Mouse (Mus musculus): ENCODE measurements around the gene Limk2. TPM values are rescaled to one million over a fixed set of nuclear protein-coding genes. Genes with fewer than 3 reads are reported as not detected.

Limk2 gene
- total RNA-seq, 1 experiment from 2014 or later = 18.0 TPM

DNA sequence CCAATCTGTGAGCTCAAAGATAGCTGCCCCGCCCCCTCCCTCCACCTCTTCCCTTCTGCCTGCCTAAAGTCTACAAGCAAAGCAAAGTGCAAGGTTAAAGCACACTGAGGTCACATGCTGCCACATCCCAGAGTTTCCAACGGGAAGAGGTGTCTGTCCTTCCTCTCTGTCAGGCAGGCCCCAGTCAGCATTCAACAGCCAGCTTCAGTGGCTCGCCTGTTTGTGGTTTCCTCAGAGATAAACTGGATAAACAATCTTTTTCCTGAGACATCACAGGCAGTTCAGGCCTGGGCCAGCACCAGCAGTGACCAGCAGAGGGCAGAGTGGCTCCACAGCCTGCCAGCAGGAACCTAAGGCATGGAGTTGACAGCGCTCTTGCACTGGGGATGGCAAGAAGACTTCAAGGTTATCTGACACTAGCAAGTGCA lies 22.0 kb downstream of the Limk2 start:
- peak; percentile 93 to 98 for ATAC-seq (replicated peaks in 1 of 2; ENCODE audit: insufficient read depth in 1 of 2, low FRiP score in 2 of 2, low TSS enrichment in 1 of 2, low read depth in 1 of 2, poor library complexity in 2 of 2, severe bottlenecking in 2 of 2)

DNA sequence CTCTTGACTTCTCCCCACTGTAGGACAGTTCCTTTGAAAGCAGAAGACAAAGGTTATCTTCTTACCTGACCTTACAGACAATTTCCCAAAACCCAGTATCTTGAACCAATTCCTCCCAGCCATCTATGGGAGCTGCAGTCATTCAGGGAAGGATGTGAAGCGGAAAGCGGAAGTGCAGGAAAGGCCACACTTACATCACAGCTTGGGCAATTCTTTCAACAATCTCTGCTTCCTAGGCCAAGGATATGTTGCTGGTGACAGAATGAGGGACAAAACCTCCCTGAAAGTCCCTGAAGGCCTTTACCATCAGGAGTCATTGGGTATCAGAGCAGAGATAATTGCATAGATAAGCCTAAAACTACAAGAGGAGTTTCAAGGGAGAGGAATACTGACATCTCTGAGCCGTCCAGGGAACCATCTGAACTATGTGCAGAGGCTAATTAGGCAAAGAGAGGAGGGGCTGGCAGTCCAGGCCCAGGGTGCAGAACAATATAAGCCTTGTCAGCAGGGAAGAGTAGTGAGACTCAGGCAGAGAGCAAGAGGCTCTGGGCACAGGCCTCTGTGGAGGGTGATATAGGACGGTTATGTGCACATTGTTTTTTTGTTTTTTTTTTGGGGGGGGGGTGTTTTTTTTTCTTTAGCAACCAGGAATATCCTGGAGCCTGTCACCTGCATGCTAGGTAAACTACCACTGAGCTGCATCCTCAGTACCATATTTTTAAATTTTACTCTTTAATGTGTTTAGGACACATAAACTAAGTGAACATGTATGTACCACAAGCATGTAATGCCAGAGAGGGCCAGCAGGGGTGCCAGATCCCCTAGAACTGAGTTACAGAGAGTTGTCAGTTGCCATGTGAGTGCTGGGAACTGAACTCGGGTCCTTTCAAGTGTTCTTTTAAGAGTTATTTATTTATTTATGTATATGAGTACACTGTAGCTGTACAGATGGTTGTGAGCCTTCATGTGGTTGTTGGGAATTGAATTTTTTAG lies 26.1 kb downstream of the Limk2 start:
- no peak; a peak in 1 of 4 replicates for ATAC-seq (replicated peaks in 1 of 2; ENCODE audit: insufficient read depth in 1 of 2, low FRiP score in 2 of 2, low TSS enrichment in 1 of 2, low read depth in 1 of 2, poor library complexity in 2 of 2, severe bottlenecking in 2 of 2)

DNA sequence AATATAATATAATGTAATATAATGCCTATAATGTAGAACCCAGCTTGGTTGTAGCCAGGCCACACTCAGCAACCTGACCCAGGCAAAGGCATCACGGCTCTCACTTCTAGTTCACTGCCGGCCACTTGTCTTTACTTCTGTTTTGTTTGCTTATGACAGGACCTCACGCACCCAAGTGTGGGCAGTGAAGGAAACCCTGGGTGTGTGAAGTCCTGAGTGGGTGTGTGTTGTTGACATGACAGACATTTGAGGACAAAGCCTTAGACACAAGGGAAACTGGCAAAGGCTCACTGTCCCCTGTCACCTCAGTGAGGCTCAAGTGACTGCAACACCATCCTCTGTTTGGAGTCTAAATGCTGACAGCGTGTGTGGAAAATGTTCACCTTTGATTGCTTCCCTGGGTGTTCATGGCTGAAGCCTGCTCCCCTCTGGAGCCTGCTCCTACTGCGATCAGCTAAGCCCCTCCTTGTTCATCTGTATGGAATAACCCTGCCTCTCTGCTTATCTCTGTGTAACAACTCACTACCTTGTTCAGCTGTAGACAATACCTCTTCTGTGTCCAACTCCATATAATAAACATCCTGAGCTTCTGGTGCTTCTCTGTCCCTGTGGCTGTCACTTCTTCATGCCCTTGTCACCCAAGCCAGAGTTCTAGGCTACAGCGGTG lies 27.7 kb downstream of the Limk2 start:
- no peak for ATAC-seq (replicated peaks in 1 of 2; ENCODE audit: insufficient read depth in 1 of 2, low FRiP score in 2 of 2, low TSS enrichment in 1 of 2, low read depth in 1 of 2, poor library complexity in 2 of 2, severe bottlenecking in 2 of 2)

DNA sequence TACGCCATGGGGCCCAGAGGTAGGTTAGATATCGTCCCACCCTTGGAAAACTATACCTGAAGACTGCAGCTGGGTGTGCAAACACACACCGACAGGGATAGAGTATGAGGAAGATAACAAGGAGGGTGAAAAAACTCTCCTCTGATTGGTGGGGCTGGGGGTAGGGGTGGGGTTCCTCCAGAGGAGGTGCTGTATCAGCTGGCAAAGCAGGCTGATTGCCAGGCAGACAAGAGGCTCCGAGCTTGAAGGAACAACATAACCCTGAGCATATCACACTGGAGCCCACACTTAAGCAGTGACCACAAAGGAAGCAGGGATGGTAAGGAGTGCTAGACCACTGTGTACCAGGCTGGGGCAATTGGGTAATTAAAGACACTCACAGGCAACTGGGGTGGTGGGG lies 29.6 kb downstream of the Limk2 start:
- peak; percentile 83 to 92 for ATAC-seq (replicated peaks in 1 of 2; ENCODE audit: insufficient read depth in 1 of 2, low FRiP score in 2 of 2, low TSS enrichment in 1 of 2, low read depth in 1 of 2, poor library complexity in 2 of 2, severe bottlenecking in 2 of 2)

DNA sequence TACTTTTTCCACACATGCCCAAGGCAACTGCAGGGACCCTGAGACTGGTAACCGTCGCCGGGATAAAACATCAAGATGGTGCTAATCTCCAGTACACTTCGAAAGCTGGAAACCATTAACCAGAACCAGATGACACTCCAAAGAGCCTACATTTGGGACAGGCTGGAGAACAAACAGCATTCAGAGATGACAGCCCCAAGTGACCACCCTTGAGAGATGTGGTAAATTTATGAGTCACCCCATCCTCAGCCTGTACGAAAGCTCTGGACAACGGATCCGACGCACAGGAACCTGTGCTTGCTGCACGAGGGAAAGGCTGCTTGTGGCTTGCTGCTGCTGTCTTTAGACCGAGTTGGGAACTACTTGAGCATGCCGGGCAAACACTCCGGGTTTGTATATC lies 34.2 kb downstream of the Limk2 start:
- ATAC-seq (replicated peaks in 1 of 2; ENCODE audit: insufficient read depth in 1 of 2, low FRiP score in 2 of 2, low TSS enrichment in 1 of 2, low read depth in 1 of 2, poor library complexity in 2 of 2, severe bottlenecking in 2 of 2) = no peak

DNA sequence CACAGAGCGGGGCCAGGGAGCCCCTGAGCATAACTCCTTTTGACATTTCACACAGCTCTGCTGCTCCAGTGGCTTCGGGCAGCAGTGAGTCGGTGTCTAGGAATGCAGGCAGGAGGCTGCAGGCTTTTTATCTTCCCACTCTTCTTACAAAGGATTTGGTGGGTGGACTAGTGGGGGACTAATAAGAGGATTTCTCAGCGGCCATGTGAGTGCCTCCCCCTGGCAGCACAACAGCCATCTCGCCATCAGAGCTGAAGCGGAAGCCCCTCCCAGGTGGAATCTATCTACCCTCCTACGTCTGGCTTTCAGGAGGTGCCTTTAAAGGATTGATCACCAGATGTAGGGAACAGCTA lies 34.7 kb downstream of the Limk2 start:
- no peak for ATAC-seq (replicated peaks in 1 of 2; ENCODE audit: insufficient read depth in 1 of 2, low FRiP score in 2 of 2, low TSS enrichment in 1 of 2, low read depth in 1 of 2, poor library complexity in 2 of 2, severe bottlenecking in 2 of 2)

DNA sequence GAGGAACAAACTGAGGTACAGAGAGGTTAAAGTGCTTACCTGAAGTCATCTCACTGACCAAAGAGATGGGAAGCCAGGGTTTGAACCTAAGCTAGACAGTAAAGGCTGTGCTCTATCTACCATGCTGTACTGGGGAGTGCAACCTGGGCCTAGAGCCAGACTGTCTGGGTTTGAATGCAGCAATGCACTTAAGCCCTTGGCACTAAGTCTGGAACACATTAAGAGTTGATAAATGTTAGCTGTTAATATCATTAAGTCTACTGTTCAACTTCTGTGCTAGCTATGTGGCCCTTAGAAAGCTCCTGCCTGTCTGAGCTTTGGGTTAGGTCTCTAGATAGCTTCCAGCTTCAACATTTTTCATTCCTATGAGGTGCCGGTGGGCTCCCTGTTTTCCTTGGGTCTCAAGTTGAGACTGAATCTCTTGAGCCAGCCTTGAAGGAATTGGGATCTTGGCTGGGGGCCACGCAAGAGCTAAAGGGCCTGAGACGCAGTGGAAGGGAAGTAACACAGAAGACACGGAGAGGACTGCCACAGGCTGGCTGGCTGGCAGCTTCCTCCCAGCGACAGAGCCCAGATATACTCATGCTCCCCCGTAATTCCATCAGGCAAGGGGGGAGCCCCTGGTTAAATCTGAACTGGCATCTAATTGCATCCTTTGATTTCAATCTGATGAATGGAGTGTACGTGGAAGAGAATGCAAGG lies 35.2 kb downstream of the Limk2 start:
- ATAC-seq (replicated peaks in 1 of 2; ENCODE audit: insufficient read depth in 1 of 2, low FRiP score in 2 of 2, low TSS enrichment in 1 of 2, low read depth in 1 of 2, poor library complexity in 2 of 2, severe bottlenecking in 2 of 2) = no peak

DNA sequence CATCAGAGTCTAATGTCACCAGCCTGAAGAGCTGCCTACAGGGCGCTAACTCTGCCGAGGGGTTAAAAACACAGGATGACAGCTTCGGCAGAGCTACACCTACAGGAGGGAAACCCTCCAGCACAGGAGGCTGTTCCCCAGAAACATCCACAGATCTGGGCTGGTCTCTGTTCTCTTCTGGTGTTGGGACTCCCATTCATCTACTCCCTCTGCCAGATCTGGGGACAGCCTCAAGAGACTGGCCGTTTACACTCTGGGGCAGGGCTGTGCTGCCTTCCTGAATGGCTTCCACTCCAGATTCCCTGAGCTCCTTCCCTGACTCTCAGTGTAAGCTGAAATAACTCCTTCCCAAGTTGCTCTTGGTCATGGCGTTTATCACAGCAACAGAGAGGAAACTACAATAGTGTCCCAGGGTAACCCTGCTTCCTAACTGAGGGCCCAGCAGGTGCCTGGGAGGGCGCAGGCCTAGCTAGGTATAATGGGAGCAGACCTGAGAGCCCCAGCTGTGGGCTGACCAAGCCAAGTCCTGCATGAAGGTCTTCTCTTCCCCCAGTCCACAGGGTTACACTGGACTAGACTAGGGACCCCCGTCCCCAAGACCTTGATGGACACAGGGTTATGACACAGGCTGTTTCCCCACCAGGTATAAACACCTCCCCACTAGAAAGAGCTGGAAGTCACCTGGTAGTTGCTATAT lies 37.2 kb downstream of the Limk2 start:
- ATAC-seq (replicated peaks in 1 of 2; ENCODE audit: insufficient read depth in 1 of 2, low FRiP score in 2 of 2, low TSS enrichment in 1 of 2, low read depth in 1 of 2, poor library complexity in 2 of 2, severe bottlenecking in 2 of 2) = 0 out of 4 replicates have a peak, but pooled peaks of 1 of the 2 experiments have one; percentile 8

DNA sequence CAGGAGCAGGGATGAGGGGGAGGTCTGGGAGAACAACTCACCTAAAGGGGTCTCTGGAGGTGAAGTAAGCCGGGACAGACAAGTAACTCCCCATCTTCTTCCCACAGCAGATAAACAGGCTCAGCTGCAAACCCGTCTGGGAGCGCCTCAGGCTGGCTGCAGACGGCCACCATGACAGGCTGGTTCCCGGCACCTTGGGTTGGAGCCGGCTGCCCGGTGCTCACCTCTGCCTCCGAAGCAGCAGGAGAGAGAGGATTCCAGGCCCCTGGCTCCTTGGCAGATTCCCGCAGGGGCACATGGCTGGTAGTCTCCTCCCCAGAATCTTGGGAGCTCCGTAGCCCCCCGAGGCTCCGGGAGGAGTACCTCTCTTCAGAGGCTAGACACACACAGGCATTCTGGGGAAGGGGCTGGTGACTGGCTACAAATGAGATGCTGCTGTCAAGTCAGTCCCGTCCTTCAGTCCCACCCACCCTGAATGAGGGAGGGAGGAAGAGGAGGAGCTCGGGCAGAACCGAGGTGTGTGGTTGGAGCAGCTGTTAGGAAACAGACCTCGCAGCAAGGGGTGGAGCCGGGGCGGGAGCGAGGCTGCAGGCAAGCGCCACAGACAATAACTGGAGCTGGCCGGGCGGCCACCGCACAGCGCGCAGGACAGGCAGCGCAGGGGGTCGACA lies 37.9 kb downstream of the Limk2 start:
- ATAC-seq (replicated peaks in 1 of 2; ENCODE audit: insufficient read depth in 1 of 2, low FRiP score in 2 of 2, low TSS enrichment in 1 of 2, low read depth in 1 of 2, poor library complexity in 2 of 2, severe bottlenecking in 2 of 2) = peak; percentile 97 to 98

DNA sequence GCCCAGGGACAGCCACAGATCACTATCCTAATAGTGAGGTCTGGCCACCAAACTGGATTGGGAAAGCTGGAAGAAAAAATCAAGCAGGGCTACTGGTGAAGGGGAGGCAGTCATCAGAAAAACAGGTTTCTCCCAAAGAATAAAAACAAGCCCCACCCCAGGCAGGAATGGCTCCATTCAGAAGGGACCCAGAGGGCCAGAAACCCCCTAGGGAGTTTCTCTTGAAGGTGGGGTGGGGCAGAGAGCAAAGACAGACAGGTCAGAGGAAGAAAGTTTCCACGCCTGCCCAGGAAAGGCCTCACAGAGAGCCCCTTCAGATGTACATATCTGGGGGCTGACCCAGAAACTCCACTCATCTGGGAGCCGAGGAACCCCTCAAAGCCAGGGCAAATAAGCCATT lies 38.8 kb downstream of the Limk2 start:
- no peak for ATAC-seq (replicated peaks in 1 of 2; ENCODE audit: insufficient read depth in 1 of 2, low FRiP score in 2 of 2, low TSS enrichment in 1 of 2, low read depth in 1 of 2, poor library complexity in 2 of 2, severe bottlenecking in 2 of 2)

DNA sequence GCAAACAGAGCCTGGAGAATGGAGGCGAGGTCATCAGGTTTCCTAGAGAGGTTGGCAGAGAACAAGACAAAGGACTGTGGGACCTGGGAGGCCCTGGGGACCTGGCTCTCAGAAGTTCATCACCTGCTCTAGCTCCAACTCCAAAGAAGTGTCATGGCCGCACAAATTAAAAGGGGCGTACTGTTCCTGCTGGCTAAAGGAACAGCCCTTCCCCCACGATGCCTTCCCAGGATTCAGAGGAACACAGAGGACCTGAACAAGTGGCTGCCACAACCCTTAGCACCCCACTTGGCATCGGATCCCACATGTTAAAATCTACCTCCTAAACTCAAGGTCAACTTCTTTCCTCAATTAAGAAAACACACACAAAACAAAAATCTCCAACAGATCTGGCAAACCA lies 39.5 kb downstream of the Limk2 start:
- ATAC-seq (replicated peaks in 1 of 2; ENCODE audit: insufficient read depth in 1 of 2, low FRiP score in 2 of 2, low TSS enrichment in 1 of 2, low read depth in 1 of 2, poor library complexity in 2 of 2, severe bottlenecking in 2 of 2) = no peak

DNA sequence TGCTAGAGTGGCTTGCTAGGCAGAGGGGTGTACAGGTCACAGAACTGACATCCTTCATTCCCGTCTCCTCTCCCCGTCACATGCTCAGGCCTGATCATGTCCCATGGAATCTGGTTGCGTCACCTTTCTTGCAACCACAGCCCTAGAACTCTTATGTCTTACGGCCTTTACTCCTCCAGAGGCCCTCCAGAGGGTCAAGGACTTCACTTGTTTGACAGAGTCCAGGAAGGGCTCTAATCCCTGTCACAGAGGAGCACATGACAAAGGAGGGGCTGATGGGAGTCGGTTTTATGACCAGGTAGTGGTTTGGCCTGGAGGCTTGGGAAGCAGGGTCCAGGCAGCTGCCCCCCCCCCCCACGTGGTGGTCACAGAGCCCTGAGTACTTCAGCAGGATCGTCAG lies 40.0 kb downstream of the Limk2 start:
- no peak for ATAC-seq (replicated peaks in 1 of 2; ENCODE audit: insufficient read depth in 1 of 2, low FRiP score in 2 of 2, low TSS enrichment in 1 of 2, low read depth in 1 of 2, poor library complexity in 2 of 2, severe bottlenecking in 2 of 2)

DNA sequence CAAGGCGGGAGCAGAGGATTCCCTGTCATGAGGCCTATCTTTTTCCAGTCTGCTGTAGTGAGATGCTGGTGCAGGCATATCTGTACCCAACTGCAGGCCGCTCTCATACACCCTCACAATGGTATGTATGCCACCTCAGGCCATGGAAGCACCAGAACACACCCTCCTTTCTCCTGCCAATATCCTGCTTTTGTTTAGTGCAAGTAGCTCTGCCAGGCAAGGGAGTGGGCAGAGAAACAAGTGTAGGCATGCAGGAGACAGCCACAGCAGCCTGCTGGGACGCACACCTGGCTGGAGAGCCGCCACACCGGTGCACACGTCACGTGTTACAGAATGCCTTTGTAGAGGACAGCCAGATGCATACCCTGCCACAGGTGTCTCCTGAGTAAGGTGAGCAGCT lies 42.6 kb downstream of the Limk2 start:
- no peak for ATAC-seq (replicated peaks in 1 of 2; ENCODE audit: insufficient read depth in 1 of 2, low FRiP score in 2 of 2, low TSS enrichment in 1 of 2, low read depth in 1 of 2, poor library complexity in 2 of 2, severe bottlenecking in 2 of 2)

DNA sequence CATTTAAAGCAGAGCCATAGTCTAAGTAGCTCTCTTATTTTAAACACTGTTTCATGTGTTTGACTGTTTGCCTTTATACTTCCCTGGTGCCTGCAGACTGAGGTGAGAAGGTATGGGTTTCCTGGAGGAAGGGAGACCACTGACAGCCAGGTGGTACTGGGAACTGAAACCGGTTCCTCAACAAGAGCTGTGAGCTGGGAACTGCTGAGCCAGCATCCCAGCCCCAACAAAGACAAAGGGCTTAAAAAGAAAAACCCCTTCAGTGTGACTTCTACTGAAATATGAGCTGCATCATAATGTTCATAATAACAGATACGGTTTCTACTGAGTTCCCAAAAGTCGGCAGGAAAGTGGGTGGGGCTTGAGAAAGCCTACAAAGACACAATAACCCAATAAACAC lies 46.1 kb downstream of the Limk2 start:
- no peak for ATAC-seq (replicated peaks in 1 of 2; ENCODE audit: insufficient read depth in 1 of 2, low FRiP score in 2 of 2, low TSS enrichment in 1 of 2, low read depth in 1 of 2, poor library complexity in 2 of 2, severe bottlenecking in 2 of 2)

DNA sequence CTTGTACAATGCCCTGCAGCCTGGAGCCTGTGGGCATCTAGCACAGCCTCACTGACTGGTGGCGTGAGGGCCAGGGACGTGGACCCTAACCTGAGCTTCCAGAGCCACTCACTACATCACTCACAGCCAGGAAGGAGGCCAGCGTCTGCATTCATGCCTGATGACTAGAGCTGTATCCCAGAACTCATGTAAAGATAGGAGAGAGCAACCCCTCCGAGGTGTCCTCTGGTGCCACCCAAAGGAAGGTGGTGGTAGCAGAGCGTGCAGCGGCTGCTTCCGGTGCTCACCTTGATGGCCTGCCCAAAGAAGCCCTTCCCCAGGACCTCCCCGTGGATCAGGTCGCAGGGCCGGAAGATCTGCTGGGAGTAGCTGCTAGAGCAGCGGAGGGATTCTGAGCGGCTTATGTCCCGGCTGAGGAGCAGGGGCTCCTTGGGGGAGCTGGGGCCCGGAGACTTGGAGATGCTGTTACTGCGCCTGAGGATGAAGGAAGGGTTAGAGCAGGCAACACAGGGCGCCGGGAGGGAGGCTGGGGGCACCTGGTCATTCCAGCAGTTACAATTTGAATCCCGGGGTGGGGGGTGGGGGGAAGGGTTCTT lies 55.9 kb downstream of the Limk2 start:
- peak in 1 of 2 experiments; percentile 37; a peak in 1 of 4 replicates for ATAC-seq (replicated peaks in 1 of 2; ENCODE audit: insufficient read depth in 1 of 2, low FRiP score in 2 of 2, low TSS enrichment in 1 of 2, low read depth in 1 of 2, poor library complexity in 2 of 2, severe bottlenecking in 2 of 2)

DNA sequence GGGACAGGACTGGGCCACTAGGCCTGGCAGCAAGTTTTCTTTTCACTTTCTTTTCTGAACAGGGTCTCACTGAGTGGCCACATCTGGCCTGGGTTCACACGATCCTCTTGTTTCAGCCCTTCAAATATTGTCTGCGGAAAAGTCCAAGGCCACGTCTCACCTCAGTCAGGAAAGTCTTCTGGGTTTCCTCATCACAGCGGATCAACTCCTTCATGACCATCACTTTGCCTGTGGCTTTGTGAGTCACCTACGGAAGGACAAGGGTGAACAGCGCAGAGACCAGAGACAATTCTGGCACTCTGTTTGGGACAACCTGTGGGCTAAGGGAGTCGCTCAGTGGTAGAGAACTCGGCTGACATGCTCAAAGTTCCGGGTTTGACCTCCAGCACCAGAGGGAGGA lies 56.9 kb downstream of the Limk2 start:
- ATAC-seq (replicated peaks in 1 of 2; ENCODE audit: insufficient read depth in 1 of 2, low FRiP score in 2 of 2, low TSS enrichment in 1 of 2, low read depth in 1 of 2, poor library complexity in 2 of 2, severe bottlenecking in 2 of 2) = no peak

DNA sequence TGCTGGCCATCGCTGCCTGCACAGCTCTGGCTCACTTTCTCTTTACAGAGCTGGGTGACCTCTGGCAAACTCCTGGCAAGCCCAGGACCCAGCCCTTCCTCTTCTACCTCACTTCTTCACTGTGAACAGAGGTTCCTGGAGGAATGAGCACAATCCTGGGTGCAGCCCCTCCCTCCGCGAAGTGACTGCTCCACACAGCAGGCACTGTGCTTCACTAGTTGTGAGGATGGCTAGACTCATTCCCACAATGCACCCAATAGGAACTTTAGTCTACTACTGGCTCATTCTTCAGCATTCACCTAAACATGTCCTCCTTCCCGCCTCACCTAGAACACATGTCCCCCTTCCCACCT lies 59.7 kb downstream of the Limk2 start:
- ATAC-seq (replicated peaks in 1 of 2; ENCODE audit: insufficient read depth in 1 of 2, low FRiP score in 2 of 2, low TSS enrichment in 1 of 2, low read depth in 1 of 2, poor library complexity in 2 of 2, severe bottlenecking in 2 of 2) = no peak

All from hematopoietic stem cell, adult 5-6 weeks (primary cell).